Mouse (Mus musculus) liver, adult (tissue): Measurements from ENCODE around the gene Filip1l.

Experiments used
- GATA4 ChIP-seq: IDR thresholded peaks from 2 replicates; pipeline ENCODE4 v1.6.1; 2014; ENCODE audit warnings: mild to moderate bottlenecking, low read length; ENCODE audit not compliant: insufficient replicate concordance

The Filip1l gene

GRCm38 (mm10) chr16:57566215-57566614, 213.3 kb downstream of the Filip1l start:
- TF ChIP-seq GATA4, result no peak

DNA sequence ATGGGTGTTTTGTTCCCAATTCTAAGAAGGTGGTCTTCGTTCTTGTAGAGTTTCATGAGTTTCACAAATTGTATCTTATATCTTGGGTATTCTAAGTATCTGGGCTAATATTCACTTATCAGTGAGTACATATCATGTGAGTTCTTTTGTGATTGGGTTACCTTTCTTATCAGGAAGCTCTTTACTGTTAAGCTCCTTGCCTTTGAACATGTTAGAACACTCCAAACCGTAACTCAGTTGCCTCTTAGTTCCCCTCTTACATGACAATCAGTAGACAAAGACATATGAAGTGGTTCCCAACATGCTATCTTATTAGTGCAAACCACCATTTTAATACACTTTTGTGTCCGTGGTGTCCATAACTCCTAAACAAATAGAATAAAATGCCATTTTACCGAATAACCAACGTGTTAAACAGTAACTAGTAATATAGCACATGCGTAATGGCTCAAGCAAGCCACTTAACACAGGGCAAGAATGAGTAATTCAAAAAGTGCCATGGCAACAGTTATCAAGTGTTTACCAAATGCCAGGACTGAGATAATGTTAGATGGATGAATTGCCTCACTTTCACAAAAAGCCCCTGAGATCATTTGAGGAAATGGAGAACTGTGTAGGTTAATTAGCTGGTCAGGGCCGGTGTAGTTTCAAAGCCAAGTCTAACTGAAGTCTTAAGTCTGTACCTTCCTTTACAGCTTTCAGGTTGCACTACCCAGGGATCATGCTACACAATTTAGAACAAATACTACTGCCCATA, 215.9 kb downstream of the Filip1l start:
- TF ChIP-seq GATA4, result no peak

DNA sequence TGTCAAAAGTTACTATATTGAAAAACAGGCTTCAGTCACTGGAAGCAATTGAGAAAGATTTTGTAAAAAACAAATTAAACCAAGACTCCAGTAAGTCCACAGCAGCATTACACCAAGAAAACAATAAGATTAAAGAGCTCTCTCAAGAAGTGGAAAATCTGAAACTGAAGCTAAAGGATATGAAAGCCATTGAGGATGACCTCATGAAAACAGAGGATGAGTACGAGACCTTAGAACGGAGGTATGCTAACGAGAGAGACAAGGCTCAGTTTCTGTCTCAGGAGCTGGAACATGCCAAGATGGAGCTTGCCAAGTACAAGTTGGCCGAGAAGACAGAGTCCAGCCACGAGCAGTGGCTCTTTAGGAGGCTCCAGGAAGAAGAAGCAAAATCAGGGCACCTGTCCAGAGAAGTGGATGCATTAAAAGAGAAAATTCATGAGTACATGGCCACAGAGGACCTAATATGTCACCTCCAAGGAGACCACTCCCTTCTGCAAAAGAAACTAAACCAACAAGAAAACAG, 218.0 kb downstream of the Filip1l start:
- no peak for TF ChIP-seq GATA4

GRCm38 (mm10) chr16:57573831-57574230, 220.9 kb downstream of the Filip1l start:
- no peak for TF ChIP-seq GATA4

- no peak for TF ChIP-seq GATA4
These were observed 223.0 kb downstream of the Filip1l start for GRCm38 (mm10) chr16:57575764-57576388.

- no peak for TF ChIP-seq GATA4
These were observed 224.6 kb downstream of the Filip1l start for GRCm38 (mm10) chr16:57577519-57577918.

DNA sequence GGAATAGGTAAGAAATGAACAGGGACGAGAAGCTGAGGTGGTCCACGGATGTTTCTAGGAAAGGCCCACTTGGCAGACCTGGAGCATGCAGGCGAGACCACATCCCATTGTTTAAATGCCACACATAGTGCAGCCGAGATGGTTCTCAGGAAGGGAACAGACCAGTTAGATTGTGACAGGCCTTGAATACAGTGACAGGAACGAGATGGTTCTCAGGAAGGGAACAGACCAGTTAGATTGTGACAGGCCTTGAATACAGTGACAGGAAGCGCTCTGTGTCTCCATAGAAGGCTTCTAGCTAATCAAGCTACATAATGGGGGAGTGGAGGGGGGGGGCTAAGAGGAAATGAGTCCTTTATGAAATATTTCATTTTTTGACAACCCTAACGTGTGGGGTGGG, 227.1 kb downstream of the Filip1l start:
- peak; percentile 43; the same call in 1 of the 2 replicates for TF ChIP-seq GATA4

- peak; percentile 63; the same call in 1 of the 2 replicates for TF ChIP-seq GATA4
These were observed 229.1 kb downstream of the Filip1l start for GRCm38 (mm10) chr16:57582008-57582407.

DNA sequence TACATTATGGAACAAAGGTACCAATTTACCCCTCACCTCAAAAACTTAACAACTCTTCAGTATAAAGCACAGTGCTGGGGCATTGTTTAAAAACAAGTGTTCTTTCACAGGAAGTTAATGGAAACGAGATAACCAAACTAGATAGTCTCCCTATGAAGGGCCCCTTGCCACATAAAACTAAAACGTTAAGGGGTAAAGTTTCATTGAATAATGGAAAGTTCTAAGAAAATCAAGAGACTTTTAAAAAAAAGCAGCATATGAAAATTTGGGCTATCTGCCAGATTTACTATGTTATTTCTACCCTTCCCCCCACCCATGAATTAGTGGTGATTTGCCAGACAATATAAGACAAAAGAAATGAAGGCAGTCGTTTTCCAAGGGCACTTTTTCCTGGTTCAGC, 232.3 kb downstream of the Filip1l start:
- no peak for TF ChIP-seq GATA4

DNA sequence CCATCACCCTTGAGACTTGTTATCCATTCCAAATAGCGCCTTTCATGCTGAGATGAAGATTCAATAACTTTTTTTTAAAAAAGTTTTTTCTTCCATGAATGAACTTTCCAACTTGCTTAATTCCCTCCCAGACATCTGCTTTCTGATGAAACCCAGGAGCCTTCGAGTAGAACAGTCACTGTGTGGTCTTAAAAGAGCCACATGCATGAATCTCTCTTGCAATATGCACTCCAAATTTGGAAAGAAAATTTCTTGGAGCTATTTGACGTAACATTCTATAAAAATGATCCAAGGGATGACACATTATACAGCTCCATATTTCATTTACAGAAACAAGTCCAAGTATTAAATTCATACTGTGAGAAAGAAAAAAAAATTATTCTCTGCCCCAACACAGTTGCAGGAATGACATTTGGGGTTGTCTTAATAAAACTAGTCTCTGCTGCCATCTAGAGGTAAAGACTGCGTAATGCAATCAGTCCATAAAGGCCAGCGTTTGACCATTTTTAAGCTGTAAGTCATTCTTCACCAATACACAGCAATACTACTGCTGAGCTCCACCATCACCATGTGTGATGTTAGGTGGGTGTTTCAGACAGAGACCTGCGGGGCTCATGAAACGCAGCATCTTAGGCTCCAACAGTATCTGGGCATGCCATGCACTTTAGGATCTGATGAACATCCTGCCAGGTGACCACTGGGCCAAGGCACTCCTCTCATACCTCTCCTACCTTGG, 240.7 kb downstream of the Filip1l start:
- TF ChIP-seq GATA4, result no peak

DNA sequence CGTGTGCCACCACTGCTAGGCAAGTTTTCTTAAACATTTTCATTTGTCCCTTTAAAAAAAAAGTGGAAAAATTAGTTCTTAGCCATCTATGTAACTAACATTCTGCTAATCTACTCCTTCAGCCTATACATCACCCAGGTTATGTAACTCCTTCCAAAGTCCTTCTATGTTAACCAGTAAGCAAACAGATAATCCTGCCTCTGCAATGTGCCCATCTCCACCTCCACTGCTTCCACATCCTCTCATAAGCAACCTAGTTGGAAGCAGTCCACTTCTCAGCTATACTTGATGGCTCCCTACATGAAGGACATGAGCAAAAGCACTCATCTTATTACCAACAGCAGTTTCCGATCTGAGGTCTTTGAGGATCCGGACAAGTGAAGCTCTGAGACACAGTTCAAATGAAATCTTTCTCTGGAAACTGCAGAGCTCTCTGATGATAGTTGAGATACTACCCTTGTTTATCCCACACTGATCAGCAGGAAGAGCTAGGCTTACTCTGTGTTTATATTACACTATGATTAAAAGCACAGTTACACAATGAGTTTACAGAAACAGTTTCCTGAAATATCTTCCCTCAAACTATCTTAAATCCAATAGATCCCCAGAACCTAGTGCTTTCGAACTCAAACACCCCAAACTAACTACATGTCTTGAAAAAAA, 244.5 kb downstream of the Filip1l start:
- no peak for TF ChIP-seq GATA4

GRCm38 (mm10) chr16:57601031-57601430, 248.1 kb downstream of the Filip1l start:
- no peak for TF ChIP-seq GATA4

GRCm38 (mm10) chr16:57606444-57607227, 253.7 kb downstream of the Filip1l start, which contains the start of gene Cmss1:
Gene Cmss1, minus strand, starts transcription at chr16:57606864.
- no peak for TF ChIP-seq GATA4

DNA sequence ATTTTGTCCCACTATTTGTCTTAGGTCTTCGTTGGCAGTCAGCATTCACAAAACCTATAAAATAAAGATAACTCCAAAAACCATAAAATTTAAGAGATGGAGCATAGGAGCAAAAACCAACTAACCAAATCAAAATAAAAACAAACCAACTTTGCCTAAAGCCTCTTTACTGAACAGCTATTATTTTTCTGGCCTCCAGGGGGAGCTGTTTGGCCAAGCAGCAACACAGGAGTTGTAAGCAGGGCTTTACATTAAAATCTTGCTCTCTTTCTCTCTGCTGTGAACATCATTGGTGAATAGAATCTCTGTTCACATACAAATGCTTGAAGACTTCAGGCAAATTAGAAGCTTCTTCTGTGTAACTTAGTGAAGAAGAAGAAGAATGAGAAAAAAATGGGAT, 258.9 kb downstream of the Filip1l start:
- no peak for TF ChIP-seq GATA4
